Mouse (Mus musculus) hindbrain, embryonic 10.5 days (tissue): ENCODE data around the gene Gm12185. TPM values are rescaled to one million over a fixed set of nuclear protein-coding genes. Genes with fewer than 3 reads are reported as not detected.

ENCODE experiments used
- DNase-seq: peaks from one replicate; pipeline ENCODE4 v3.0.0-alpha.2; 2017; ENCODE audit warnings: low spot score
- H3K27ac ChIP-seq: fragments of 300-500 bp; sonication (generic); 2 replicates; pipeline ENCODE4 v1.5.1; 2016; ENCODE audit warnings: mild to moderate bottlenecking, moderate library complexity
- H3K27me3 ChIP-seq: fragments of 300-500 bp; sonication (generic); 2 replicates; pipeline ENCODE4 v1.6.1; 2016; ENCODE audit warnings: mild to moderate bottlenecking; ENCODE audit not compliant: poor library complexity, insufficient read depth, severe bottlenecking
- H3K36me3 ChIP-seq: fragments of 300-500 bp; sonication (generic); 2 replicates; pipeline ENCODE4 v1.6.1; 2016; ENCODE audit warnings: mild to moderate bottlenecking, moderate library complexity
- H3K4me1 ChIP-seq: fragments of 300-500 bp; sonication (generic); replicated peaks from 2 replicates; pipeline ENCODE4 v1.6.1; 2016; ENCODE audit warnings: mild to moderate bottlenecking
- H3K4me3 ChIP-seq: fragments of 300-500 bp; sonication (generic); 2 replicates; pipeline ENCODE4 v1.5.1; 2016; ENCODE audit warnings: mild to moderate bottlenecking, moderate library complexity
- H3K9me3 ChIP-seq: fragments of 300-500 bp; sonication (generic); 2 replicates; pipeline ENCODE4 v1.6.1; 2016; ENCODE audit warnings: mild to moderate bottlenecking, moderate library complexity
- WGBS: fragments of 180-500 bp; shearing (Covaris S2); methylation state at CpG from one replicate; pipeline ENCODE4 v1.1.7; 2016; 5-methylcytosine and 5-hydroxymethylcytosine counted together
- polyA plus RNA-seq: library from polyadenylated mRNA; unstranded; fragments of >200 nt; fragmentation: Nextera tagmentation; extraction: Ambion mirVana; gene quantifications from 2 replicates; pipeline ENCODE4 v1.2.1, GENCODE M21; 2016

Gene Gm12185
- polyA plus RNA-seq, 1 experiment from 2014 or later: not detected

DNA sequence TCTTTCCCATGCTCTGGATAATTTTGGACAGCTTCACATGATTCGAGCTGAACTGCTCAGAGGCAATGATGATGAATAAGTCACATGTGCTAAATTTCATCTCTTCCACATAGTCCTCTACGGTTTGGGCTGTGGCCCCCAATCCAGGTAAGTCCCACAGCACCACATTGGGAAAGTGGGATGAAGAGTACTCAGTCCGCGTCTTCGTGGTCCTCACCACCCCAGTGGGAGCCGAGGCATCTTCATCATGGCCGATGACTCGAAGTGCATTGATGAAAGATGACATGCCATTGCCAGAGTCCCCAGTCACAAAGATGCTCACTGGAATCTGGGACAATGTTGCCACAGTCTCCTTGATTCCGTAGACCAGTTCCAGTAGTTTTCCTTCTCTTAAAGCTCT lies 125.5 kb downstream of the Gm12185 start:
- Histone ChIP-seq H3K4me1 (peaks cover 9% of the 10 kb centered on the region), H3K36me3 (no peaks in the 10 kb centered on the region), H3K4me3 (no peak overlapping the region), H3K9me3 (no peaks in the 10 kb centered on the region), H3K27me3 (peaks cover 6% of the 10 kb centered on the region; the same call in 1 of the 2 replicates), H3K27ac (no peak overlapping the region)
- DNase-seq: no peak
- WGBS: 93% methylated on average over 9 of the region's 9 CpGs

- Histone ChIP-seq H3K27ac (no peak overlapping the region), H3K36me3 (no peaks in the 10 kb centered on the region), H3K27me3 (no peaks in the 10 kb centered on the region; the same call in 1 of the 2 replicates), H3K9me3 (no peaks in the 10 kb centered on the region), H3K4me3 (no peak overlapping the region), H3K4me1 (no peaks in the 10 kb centered on the region)
- 90% methylated on average over 3 of the region's 3 CpGs for WGBS
- no peak for DNase-seq
These were observed 128.2 kb downstream of the Gm12185 start for GRCm38 (mm10) chr11:48863808-48864207.

DNA sequence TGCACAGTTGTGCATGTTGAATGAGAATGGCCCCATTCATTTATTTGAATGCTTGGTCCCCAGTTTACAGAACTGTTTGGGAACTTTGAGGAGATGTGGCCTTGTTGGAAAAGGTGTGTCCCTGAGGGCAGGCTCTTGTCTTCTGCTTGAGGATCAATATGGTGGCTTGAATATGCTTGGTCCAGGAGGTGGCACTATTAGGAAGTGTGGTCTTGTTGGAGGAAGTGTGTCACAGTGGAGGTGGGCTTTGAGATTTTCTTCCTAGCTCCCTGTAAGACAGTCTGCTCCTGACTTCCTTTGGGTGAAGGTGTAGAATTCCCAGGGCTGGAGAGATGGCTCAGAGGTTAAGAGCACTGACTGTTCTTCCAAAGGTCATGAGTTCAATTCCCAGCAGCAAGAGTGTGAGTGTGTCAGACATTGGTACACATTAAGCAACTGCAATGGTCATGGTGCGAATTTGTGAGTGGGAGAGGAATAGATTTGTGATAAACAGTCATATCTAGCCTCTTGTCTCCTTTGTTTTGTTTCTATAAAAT lies 129.2 kb downstream of the Gm12185 start:
- Histone ChIP-seq H3K36me3 (no peaks in the 10 kb centered on the region), H3K4me1 (peaks cover 10% of the 10 kb centered on the region), H3K27me3 (no peaks in the 10 kb centered on the region; the same call in 1 of the 2 replicates), H3K27ac (no peak overlapping the region), H3K4me3 (no peak overlapping the region), H3K9me3 (no peaks in the 10 kb centered on the region)
- DNase-seq: no peak
- 81% methylated on average over 1 of the region's 1 CpGs for WGBS

GRCm38 (mm10) chr11:48859014-48859413 lies 133.0 kb downstream of the Gm12185 start:
- WGBS: under 1% methylated on average over 6 of the region's 6 CpGs
- H3K4me1 ChIP-seq: peaks cover 27% of the 10 kb centered on the region
- peak overlapping the region; percentile 71 for H3K4me3 ChIP-seq
- no peaks in the 10 kb centered on the region for H3K9me3 ChIP-seq
- H3K36me3 ChIP-seq: no peaks in the 10 kb centered on the region
- H3K27me3 ChIP-seq: peaks cover 5% of the 10 kb centered on the region; the same call in 1 of the 2 replicates
- no peak overlapping the region for H3K27ac ChIP-seq
- DNase-seq: no peak

Other genes with a start within 250 kb of the Gm12185 start
- 672 and 778 TPM in 2 replicates for gene Rack1, start 191.9 kb downstream of the Gm12185 start, polyA plus RNA-seq
- 4.5 and 5.1 TPM in 2 replicates for gene Trim41, start 174.9 kb downstream of the Gm12185 start, polyA plus RNA-seq
- gene Trim7, start 166.1 kb downstream of the Gm12185 start, polyA plus RNA-seq: 0.26 and 0.30 TPM in 2 replicates
- 3.5 and 4.7 TPM in 2 replicates for gene Gm12184, start 165.6 kb downstream of the Gm12185 start, polyA plus RNA-seq
- gene Irgm1, start 120.5 kb downstream of the Gm12185 start, polyA plus RNA-seq: 1.8 and 2.4 TPM in 2 replicates
- gene Gm5431, start 90.0 kb downstream of the Gm12185 start, polyA plus RNA-seq: 0.12 TPM in 1 of 2 replicates, not detected in the other
- gene Psme2b, start 46.0 kb downstream of the Gm12185 start, polyA plus RNA-seq: 1.8 and 2.0 TPM in 2 replicates
- not detected in 2 replicates for gene Olfr56, start 13.3 kb downstream of the Gm12185 start, polyA plus RNA-seq
- 0.04 and 0.10 TPM in 2 replicates for gene 9930111J21Rik1, start 12.8 kb downstream of the Gm12185 start, polyA plus RNA-seq
- not detected in 2 replicates for gene Tgtp1, start 1.9 kb upstream of the Gm12185 start, polyA plus RNA-seq
- gene 9930111J21Rik2, start 59.0 kb upstream of the Gm12185 start, polyA plus RNA-seq: 0.09 and 0.17 TPM in 2 replicates
- gene Tgtp2, start 72.0 kb upstream of the Gm12185 start, polyA plus RNA-seq: not detected in 2 replicates
- 0.39 and 0.73 TPM in 2 replicates for gene Ifi47, start 84.4 kb upstream of the Gm12185 start, polyA plus RNA-seq
- gene Olfr1396, start 122.6 kb upstream of the Gm12185 start, polyA plus RNA-seq: not detected in 2 replicates
- gene Olfr1395, start 150.0 kb upstream of the Gm12185 start, polyA plus RNA-seq: not detected in 2 replicates
- not detected in 2 replicates for gene Olfr1394, start 162.2 kb upstream of the Gm12185 start, polyA plus RNA-seq
- 0.22 TPM in 1 of 2 replicates, not detected in the other for gene Btnl9, start 194.9 kb upstream of the Gm12185 start, polyA plus RNA-seq
- gene Zfp62, start 211.1 kb upstream of the Gm12185 start, polyA plus RNA-seq: 28.7 and 43.2 TPM in 2 replicates